Comparison of ENCODE assay signal across 18 mouse cellular contexts in genomic region chr11:20470396-20470795, GRCm38 (mm10).
"Had no signal": no experiment of that assay in that cellular context is flagged by ENCODE, and none has a peak within 500 bp of the region (broad histone marks: within the 10 kb centered on the region; RNA-seq: fewer than 3 reads in every experiment).

No protein-coding gene starts in this region.

- H3K4me1 ChIP-seq: limb, embryonic 13.5 days; midbrain, embryonic 15.5 days; neural tube, embryonic 13.5 days had no signal

- H3K36me3 ChIP-seq: limb, embryonic 10.5 days; limb, embryonic 13.5 days; liver, embryonic 13.5 days; midbrain, embryonic 10.5 days; midbrain, embryonic 15.5 days; neural tube, embryonic 13.5 days had no signal

- H3K4me3 ChIP-seq: layer of hippocampus, adult 2 months; limb, embryonic 10.5 days; limb, embryonic 13.5 days; liver, embryonic 13.5 days; megakaryocyte, embryonic 14.5 days; midbrain, embryonic 10.5 days; midbrain, embryonic 15.5 days; neural tube, embryonic 13.5 days had no signal

- H3K27ac ChIP-seq: kidney, postnatal 0 days; layer of hippocampus, adult 2 months; limb, embryonic 10.5 days; limb, embryonic 13.5 days; midbrain, embryonic 10.5 days; midbrain, embryonic 15.5 days; neural tube, embryonic 13.5 days had no signal

- H3K9me3 ChIP-seq: limb, embryonic 10.5 days; limb, embryonic 13.5 days; liver, embryonic 13.5 days; megakaryocyte, embryonic 14.5 days; midbrain, embryonic 10.5 days; midbrain, embryonic 15.5 days; neural tube, embryonic 13.5 days had no signal

- DNase-seq: kidney, adult 18-20 months; kidney, postnatal 25 days; layer of hippocampus, adult 9-11 months; liver, embryonic 13.5 days; lung, adult 2 months; retina, postnatal 1 day; right cerebral cortex, postnatal 25 days; thymus, adult 18-20 months; thymus, postnatal 36 days had no signal

- ATAC-seq: inflammation-experienced regulatory T-cells, adult 6 months; midbrain, embryonic 15.5 days had no signal

- H3K4me2 ChIP-seq: limb, embryonic 13.5 days; midbrain, embryonic 15.5 days; neural tube, embryonic 13.5 days had no signal

- H3K9ac ChIP-seq: limb, embryonic 13.5 days; liver, embryonic 13.5 days; midbrain, embryonic 15.5 days; neural tube, embryonic 13.5 days had no signal

- H3K27me3 ChIP-seq: limb, embryonic 13.5 days; liver, embryonic 13.5 days; midbrain, embryonic 15.5 days; neural tube, embryonic 13.5 days had no signal
